Mouse (Mus musculus): ENCODE measurements at regions not wholly inside any gene's neighbourhood (a gene's known extent, or its start where the extent isn't known, plus 50 kb on each side); places are given as distances from the start of the nearest gene placed in this dataset.

DNA sequence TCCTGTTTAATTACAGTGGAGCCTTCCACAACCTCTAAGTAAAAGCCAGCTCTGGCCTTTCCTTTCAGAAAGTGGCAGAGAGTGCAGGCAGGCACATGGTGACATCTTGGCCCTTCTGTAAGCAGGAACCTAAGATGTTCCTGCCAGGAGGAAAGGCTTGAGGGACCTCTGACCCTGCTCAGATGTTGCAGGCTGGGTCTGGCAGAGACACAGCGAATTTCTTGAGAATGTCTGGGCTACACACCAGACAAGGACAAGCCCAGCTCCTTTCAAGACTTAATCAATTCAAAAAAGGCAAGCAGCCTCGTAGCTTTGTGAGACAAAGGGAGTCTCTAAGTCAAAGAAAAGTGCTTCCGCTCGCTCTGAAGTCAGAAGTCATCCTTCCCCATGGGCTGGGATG, 79.2 kb upstream of the 4930583I09Rik start:
- no peak for DNase-seq

DNA sequence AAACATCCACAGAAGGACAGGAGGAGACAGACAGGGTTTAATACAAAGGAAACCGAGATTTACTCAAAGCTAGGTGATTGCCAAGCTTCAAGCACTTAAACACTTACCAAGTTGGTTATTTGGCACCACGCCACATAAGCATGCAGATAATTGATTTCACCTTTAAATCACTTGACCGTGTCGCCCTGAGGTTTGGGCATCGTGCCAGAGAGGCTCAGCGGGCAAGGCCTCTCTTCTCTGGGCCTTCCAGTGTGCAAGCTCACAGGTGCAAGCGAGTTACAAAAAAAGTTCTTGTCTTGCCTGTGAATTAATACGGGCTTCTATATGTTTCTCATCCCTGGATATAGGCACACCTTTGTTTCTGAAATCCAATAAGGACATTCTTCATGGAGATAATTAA, 78.4 kb upstream of the 4930583I09Rik start:
- DNase-seq, result no peak

DNA sequence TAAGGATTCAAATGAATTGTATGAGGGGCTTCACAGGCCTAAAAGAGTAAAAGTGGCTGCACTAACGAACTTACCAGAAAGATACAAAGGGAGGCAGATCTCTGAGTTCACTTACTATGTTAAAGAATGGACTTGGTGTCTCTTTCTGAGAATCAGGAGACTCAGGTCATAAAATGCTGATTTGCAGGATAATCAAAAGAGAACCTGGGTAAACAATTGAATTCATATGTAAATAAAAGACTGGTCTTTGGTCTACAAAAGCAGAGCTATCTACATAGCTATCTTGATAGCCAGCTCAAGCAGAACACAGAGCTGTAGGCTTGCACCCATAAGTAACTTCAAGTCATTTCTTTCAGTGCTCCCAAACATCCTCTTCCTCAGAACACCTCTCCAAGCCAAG, 72.8 kb upstream of the 4930583I09Rik start:
- no peak for DNase-seq

DNA sequence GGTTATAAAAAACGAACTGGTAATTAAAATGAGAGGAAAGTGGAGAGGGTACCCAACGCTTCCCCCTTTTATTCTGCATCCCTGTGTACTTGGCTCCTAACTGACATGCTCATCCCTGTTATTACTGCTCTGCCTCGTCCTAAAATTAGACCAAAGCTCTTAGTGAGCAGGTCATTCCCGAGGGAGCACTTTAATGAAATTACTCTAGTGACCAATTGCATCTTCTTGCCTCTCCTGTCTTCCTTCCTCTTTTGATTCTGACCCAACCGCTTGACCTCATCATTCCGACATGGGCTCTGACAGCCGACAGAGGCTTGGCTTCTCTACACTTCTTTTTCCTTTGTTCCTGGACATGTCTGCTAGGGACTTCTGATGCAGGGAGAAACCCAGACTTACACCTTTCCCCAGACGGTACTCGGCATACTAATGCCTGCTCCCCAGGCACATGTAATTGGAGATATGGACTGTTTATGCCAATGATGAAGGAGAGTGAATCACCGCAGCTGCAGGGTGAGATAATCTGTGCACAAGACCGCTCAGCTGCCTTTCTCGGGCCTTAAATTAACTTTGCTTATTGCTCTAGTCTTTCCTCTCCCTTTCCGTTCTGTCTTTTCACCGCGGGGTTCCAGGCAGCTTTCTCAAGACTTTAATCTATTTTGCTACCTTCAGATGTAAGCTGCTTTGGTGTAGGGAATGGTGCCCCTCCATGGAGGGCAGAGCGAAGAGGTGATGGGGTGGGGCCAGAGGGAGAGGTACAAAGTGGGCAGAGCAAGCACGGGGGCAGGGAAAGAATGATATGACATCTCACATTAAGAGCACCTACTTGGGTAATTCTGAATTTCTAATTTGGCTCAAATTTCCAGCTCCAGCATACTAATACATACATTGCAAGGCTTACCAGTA, 66.1 kb upstream of the 4930583I09Rik start:
- DNase-seq, result no peak

DNA sequence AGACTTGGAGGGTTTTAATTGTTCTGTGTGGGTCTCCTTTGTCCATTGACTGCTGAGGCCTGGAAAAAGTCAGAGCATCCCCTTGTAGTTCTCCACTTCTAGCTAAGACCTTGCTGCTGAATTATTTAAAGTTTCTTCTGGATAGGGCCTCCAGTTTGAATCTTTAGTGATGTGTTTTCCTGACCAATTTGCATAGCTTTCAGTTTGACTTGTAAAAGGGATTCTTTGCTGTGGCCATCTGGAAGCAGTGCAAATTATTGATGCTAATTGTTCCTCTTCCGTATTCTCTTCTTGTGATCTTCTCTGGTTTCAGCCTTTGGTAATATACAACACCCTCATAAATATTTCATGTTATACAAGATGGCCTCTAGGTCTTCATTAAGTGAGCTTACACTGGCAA, 61.6 kb upstream of the 4930583I09Rik start:
- no peak for DNase-seq

DNA sequence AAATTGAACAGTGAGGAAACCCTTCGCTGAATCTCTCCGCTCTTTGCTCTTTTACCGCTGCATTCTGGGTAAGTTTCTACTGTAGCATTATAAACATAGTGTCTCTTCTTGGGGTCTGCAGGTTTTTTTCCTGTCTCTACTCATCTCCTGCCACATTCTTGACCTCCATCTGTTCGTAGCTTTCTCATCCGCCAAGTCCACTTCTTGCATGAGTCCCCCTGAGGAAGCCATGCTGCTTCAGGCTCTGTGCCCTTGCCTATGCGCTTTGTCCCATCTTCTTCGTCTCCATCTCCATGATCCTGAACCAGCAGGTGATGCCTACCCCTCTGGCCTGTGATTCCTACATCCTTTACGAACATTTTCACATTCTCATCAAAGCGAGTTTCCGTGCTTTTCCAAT, 60.0 kb upstream of the 4930583I09Rik start:
- no peak for DNase-seq

DNA sequence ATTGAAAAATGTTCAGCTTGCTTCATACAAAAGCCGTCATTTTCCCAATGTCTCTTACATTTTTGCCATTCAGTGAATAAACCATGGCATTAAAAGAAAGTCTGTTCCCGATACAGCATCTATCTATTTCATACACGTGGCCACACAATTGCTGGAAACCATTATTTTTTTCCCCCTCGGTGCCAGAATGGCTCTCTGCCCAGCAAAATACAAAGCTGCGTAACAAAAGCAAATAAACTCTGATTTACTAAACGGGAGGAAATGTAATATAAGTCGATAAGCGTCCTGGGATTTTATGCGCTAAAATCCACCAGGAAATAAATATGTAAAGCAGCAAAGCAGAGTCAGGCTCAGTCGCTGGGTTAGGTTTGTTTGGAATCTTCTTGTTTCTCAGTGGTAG, 59.6 kb upstream of the 4930583I09Rik start:
- no peak for DNase-seq

DNA sequence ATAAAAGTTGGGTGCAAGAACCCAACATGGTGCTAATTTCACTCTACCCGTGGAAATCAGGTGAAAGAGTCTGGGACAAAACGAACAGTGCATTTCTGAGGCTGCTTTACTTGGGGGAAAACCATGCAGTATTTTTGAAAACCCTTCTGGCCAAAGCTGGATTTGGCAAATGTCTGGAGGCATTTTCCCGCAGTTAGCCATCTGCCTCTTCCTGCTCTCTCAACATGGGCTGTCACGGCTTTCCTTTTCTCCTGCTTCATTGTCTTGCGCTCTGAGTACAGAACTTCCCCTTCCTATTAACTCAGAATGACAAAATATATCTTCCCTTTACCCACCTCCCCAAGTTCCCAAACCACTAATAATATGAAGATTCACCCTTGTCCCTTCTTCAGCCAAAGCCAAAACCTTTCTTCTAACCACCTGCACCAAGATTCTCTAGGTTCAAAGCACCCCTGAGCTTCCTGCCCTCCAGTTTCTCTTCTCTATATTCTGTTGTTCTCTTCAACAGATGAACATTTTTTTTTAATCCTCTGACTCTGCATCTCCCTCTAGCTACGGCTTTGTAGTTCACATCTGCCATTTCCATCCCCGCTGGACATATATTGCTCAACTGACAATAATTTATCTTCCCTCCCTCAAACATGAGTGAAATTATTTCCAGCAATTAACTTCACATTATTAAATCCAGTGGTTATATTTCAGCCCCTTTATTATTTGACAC, 57.5 kb upstream of the 4930583I09Rik start:
- no peak for DNase-seq

Data from right cerebral cortex, postnatal 14 days (tissue).